22 mouse cellular contexts compared by ENCODE assay signal in the genomic region with DNA sequence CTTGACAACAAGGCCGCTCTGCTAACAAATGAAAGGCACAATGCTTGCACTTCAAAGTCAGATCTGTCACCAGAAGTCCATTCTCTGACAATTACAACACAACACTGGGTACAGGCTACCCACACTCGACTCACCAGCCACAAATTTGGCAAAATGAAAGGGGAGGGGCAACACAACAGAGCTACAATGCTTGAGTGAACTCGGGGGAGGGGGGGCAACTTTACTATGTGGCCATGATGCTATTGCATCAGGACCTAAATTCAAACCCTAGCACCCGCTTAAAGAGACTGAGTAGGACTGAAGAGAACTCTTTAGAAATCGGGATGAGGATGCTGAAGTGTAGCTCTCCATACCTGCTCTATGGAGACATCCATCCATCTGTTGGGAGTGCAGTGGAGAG. TPM values are rescaled to one million over a fixed set of nuclear protein-coding genes. Genes with fewer than 3 reads are reported as not detected.
A peak's percentile ranks its signal among the peaks of the same experiment; 100 is the strongest.
DNase-seq lines count a peak whose midpoint lies in the region; ATAC-seq and TF ChIP-seq lines count a peak whose summit lies in the region.
"Had no signal": no experiment of that assay in that cellular context is flagged by ENCODE, and none has a peak within 500 bp of the region (broad histone marks: within the 10 kb centered on the region; RNA-seq: fewer than 3 reads in every experiment).

No protein-coding gene starts in this region.

- dilution Hi-C loops in CH12.LX (cut with MboI; ENCODE audit: extremely low pct_ligation_motif_present, extremely low pct_unique_long_range_greater_than_20kb, low sequenced_read_pairs), result no loop called here

- DNase-seq in hindbrain, embryonic 10.5 days (ENCODE audit: low spot score), result no peak
- peak; percentile 27 for DNase-seq in 3T3-L1 (ENCODE audit: low read depth, low spot score)
- DNase-seq in CH12.LX (ENCODE audit: extremely low read depth), result peak; percentile 70
- no peak for DNase-seq in ovary, adult 18-20 months (ENCODE audit: low spot score)
- no peak for DNase-seq in embryo, embryonic 9.5 days (ENCODE audit: extremely low spot score)
- DNase-seq in B cell, adult 2 months, result no peak
- DNase-seq: adrenal gland, adult 2 months; adrenal gland, postnatal 25 days; cerebellum, adult 18-20 months; cerebellum, adult 9-11 months; embryo, embryonic 11 days; gastrocnemius, postnatal 10 days; heart, adult 2 months; heart, postnatal 14 days; kidney, adult 8-10 months had no signal

- H3K27ac ChIP-seq in hindbrain, embryonic 12.5 days, result 0 out of 2 replicates have a peak overlapping the region, but pooled peaks have one; percentile 5
- H3K27ac ChIP-seq in hindbrain, embryonic 10.5 days, result no peak overlapping the region
- H3K27ac ChIP-seq in CH12.LX (ENCODE audit: insufficient read depth, low read depth), result peak overlapping the region; percentile 51; the same call in 1 of the 2 replicates
- peak overlapping the region; percentile 6; the same call in 1 of the 2 replicates for H3K27ac ChIP-seq in hindbrain, embryonic 16.5 days (ENCODE audit: low read depth, low read length)
- H3K27ac ChIP-seq: embryonic facial prominence, embryonic 12.5 days; forebrain, embryonic 15.5 days; heart, adult 2 months; heart, embryonic 15.5 days had no signal

- H3K4me2 ChIP-seq in hindbrain, embryonic 12.5 days (replicated peaks), result no peak overlapping the region
- H3K4me2 ChIP-seq in CH12.LX (ENCODE audit: insufficient read depth, low read depth, poor library complexity, severe bottlenecking), result peak overlapping the region; percentile 91
- no peak overlapping the region for H3K4me2 ChIP-seq in hindbrain, embryonic 16.5 days (ENCODE audit: low read length)
- H3K4me2 ChIP-seq: embryonic facial prominence, embryonic 12.5 days; forebrain, embryonic 15.5 days; heart, embryonic 11.5 days; heart, embryonic 15.5 days had no signal

- H3K36me3 ChIP-seq in hindbrain, embryonic 12.5 days, result peaks cover 11% of the 10 kb centered on the region
- H3K36me3 ChIP-seq in hindbrain, embryonic 10.5 days, result peaks cover 74% of the 10 kb centered on the region
- peaks cover 12 to 52% of the 10 kb centered on the region in 2 experiments for H3K36me3 ChIP-seq in CH12.LX (replicated peaks in 1 of 2; ENCODE audit: control insufficient read depth in 1 of 2, insufficient read depth in 1 of 2, low read length in 1 of 2)
- peaks cover 2% of the 10 kb centered on the region; the same call in 1 of the 2 replicates for H3K36me3 ChIP-seq in hindbrain, embryonic 16.5 days (ENCODE audit: control insufficient read depth, insufficient read depth, low read length)
- H3K36me3 ChIP-seq: forebrain, embryonic 15.5 days had no signal

- H3K4me3 ChIP-seq in hindbrain, embryonic 12.5 days, result no peak overlapping the region
- no peak overlapping the region for H3K4me3 ChIP-seq in hindbrain, embryonic 10.5 days
- H3K4me3 ChIP-seq in CH12.LX (replicated peaks in 1 of 3; ENCODE audit: low read depth in 2 of 3, low read length in 2 of 3, poor library complexity in 1 of 3), result peak overlapping the region; percentile 58 to 83 (median 61)
- no peak overlapping the region for H3K4me3 ChIP-seq in hindbrain, embryonic 16.5 days (ENCODE audit: low read length)
- H3K4me3 ChIP-seq: embryonic facial prominence, embryonic 12.5 days; forebrain, embryonic 15.5 days; heart, adult 2 months; heart, embryonic 15.5 days had no signal

- in situ Hi-C loops in CH12.LX (cut with MboI; ENCODE audit: low pct_ligation_motif_present, low pct_unique_long_range_greater_than_20kb, low sequenced_read_pairs), result no loop called here

- no peak for TF ChIP-seq CTCF in CH12.LX (conservative IDR thresholded peaks at IDR 0.05 in 1 of 2, IDR thresholded peaks at IDR 0.05 in 1 of 2; ENCODE audit: low read depth in 2 of 2, low read length in 2 of 2)

- TF ChIP-seq RAD21 in CH12.LX (IDR thresholded peaks at IDR 0.05; ENCODE audit: low read depth, low read length), result no peak

- no peaks in the 10 kb centered on the region for H3K27me3 ChIP-seq in hindbrain, embryonic 12.5 days
- no peaks in the 10 kb centered on the region for H3K27me3 ChIP-seq in hindbrain, embryonic 10.5 days (ENCODE audit: insufficient read depth, poor library complexity, severe bottlenecking)
- no peaks in the 10 kb centered on the region for H3K27me3 ChIP-seq in CH12.LX (replicated peaks)
- H3K27me3 ChIP-seq in hindbrain, embryonic 16.5 days (replicated peaks; ENCODE audit: control insufficient read depth, insufficient read depth, low read length), result no peaks in the 10 kb centered on the region
- H3K27me3 ChIP-seq: embryonic facial prominence, embryonic 12.5 days; forebrain, embryonic 15.5 days; heart, embryonic 15.5 days had no signal

- no peaks in the 10 kb centered on the region for H3K4me1 ChIP-seq in hindbrain, embryonic 12.5 days
- no peaks in the 10 kb centered on the region for H3K4me1 ChIP-seq in hindbrain, embryonic 10.5 days (replicated peaks)
- peaks cover 10 to 53% of the 10 kb centered on the region in 2 experiments; a peak in 3 of 4 replicates for H3K4me1 ChIP-seq in CH12.LX (ENCODE audit: control insufficient read depth in 1 of 2, insufficient read depth in 2 of 2)
- H3K4me1 ChIP-seq in hindbrain, embryonic 16.5 days (ENCODE audit: control insufficient read depth, insufficient read depth, low read depth, low read length), result peaks cover 12% of the 10 kb centered on the region
- H3K4me1 ChIP-seq: embryonic facial prominence, embryonic 12.5 days; heart, embryonic 15.5 days had no signal

- ATAC-seq in hindbrain, embryonic 12.5 days (ENCODE audit: low FRiP score), result no peak
- ATAC-seq in hindbrain, embryonic 16.5 days, result no peak
- ATAC-seq: forebrain, embryonic 15.5 days; intestine, embryonic 16.5 days had no signal

- no peak for TF ChIP-seq EP300 in CH12.LX (IDR thresholded peaks at IDR 0.05; ENCODE audit: low read length)

- no peaks in the 10 kb centered on the region; the same call in 1 of the 2 replicates for H3K79me2 ChIP-seq in CH12.LX (replicated peaks; ENCODE audit: control insufficient read depth, extremely low read depth, insufficient read depth, poor library complexity, severe bottlenecking)

- no peaks in the 10 kb centered on the region for H3K9me3 ChIP-seq in hindbrain, embryonic 12.5 days (replicated peaks)
- H3K9me3 ChIP-seq in hindbrain, embryonic 10.5 days, result no peaks in the 10 kb centered on the region
- H3K9me3 ChIP-seq in CH12.LX (replicated peaks; ENCODE audit: low read length), result no peaks in the 10 kb centered on the region
- H3K9me3 ChIP-seq in hindbrain, embryonic 16.5 days (ENCODE audit: control insufficient read depth, low read length), result no peaks in the 10 kb centered on the region
- H3K9me3 ChIP-seq: embryonic facial prominence, embryonic 12.5 days; forebrain, embryonic 15.5 days; heart, embryonic 15.5 days had no signal

- H3K9ac ChIP-seq in hindbrain, embryonic 12.5 days, result no peak overlapping the region
- peak overlapping the region; percentile 76 for H3K9ac ChIP-seq in CH12.LX (ENCODE audit: insufficient read depth, low read depth)
- no peak overlapping the region for H3K9ac ChIP-seq in hindbrain, embryonic 16.5 days (ENCODE audit: low read depth, low read length)
- H3K9ac ChIP-seq: embryonic facial prominence, embryonic 12.5 days; forebrain, embryonic 15.5 days; heart, embryonic 15.5 days had no signal

- 78% methylated on average over 5 of the region's 5 CpGs for WGBS in hindbrain, embryonic 12.5 days
- 84% methylated on average over 5 of the region's 5 CpGs for WGBS in hindbrain, embryonic 10.5 days
- 81% methylated on average over 5 of the region's 5 CpGs for WGBS in hindbrain, embryonic 16.5 days

- TF ChIP-seq POLR2A in CH12.LX (IDR thresholded peaks at IDR 0.05; ENCODE audit: low read depth, low read length), result no peak

TF ChIP-seq in CH12.LX, 34 proteins besides CTCF, POLR2A, EP300 and RAD21:
- TF ChIP-seq TBP (conservative IDR thresholded peaks at IDR 0.05; ENCODE audit: low read depth, low read length) (0 out of 2 replicates have a peak, but pooled peaks have one; percentile 13), ZNF384 (IDR thresholded peaks at IDR 0.05; ENCODE audit: low read depth, low read length) (no peak), MXI1 (IDR thresholded peaks at IDR 0.05; ENCODE audit: low read depth, low read length) (no peak), BHLHE40 (IDR thresholded peaks at IDR 0.05; ENCODE audit: low read depth, low read length) (no peak), ZKSCAN1 (IDR thresholded peaks at IDR 0.05; ENCODE audit: borderline replicate concordance, low read depth, low read length) (no peak), CHD1 (IDR thresholded peaks at IDR 0.05; ENCODE audit: low read depth, low read length) (no peak; the same call in 1 of the 2 replicates), POLR2AphosphoS2 (IDR thresholded peaks at IDR 0.05; ENCODE audit: low read depth, low read length) (no peak), MYC (IDR thresholded peaks at IDR 0.05; ENCODE audit: low read depth, low read length) (peak; percentile 32; the same call in 1 of the 2 replicates), PAX5 (IDR thresholded peaks at IDR 0.05; ENCODE audit: low read length) (no peak), ELF1 (IDR thresholded peaks at IDR 0.05; ENCODE audit: low read depth, low read length) (no peak), MAX (IDR thresholded peaks at IDR 0.05; ENCODE audit: low read length) (no peak), MAZ (IDR thresholded peaks at IDR 0.05; ENCODE audit: low read depth, low read length) (0 out of 2 replicates have a peak, but pooled peaks have one; percentile 54), SMC3 (IDR thresholded peaks at IDR 0.05; ENCODE audit: low read depth, low read length) (no peak), ETS1 (conservative IDR thresholded peaks at IDR 0.05; ENCODE audit: low read depth, low read length) (0 out of 2 replicates have a peak, but pooled peaks have one; percentile 5), ZC3H11A (IDR thresholded peaks at IDR 0.05; ENCODE audit: low read depth, low read length) (no peak), NELFE (IDR thresholded peaks at IDR 0.05; ENCODE audit: low read depth, low read length) (no peak), CHD2 (IDR thresholded peaks at IDR 0.05; ENCODE audit: low read length) (no peak), E2F4 (IDR thresholded peaks at IDR 0.05; ENCODE audit: insufficient replicate concordance, low read depth, low read length) (no peak), IRF4 (IDR thresholded peaks at IDR 0.05; ENCODE audit: low read depth, low read length) (no peak)

RNA-seq across cellular contexts. Expression of a gene that starts 10.8 kb away (rescaled TPM):
- polyA plus RNA-seq in hindbrain, embryonic 12.5 days (2016; fragmentation: Nextera tagmentation; extraction: Ambion mirVana), result 24.2 and 30.4 TPM in 2 replicates
- 18.1 and 22.4 TPM in 2 replicates for polyA plus RNA-seq in hindbrain, embryonic 10.5 days (2016; fragmentation: Nextera tagmentation; extraction: Ambion mirVana)
- total RNA-seq in CH12.LX (2012; rRNA removed) (15.9 and 17.2 TPM in 2 replicates), CH12.LX (2014; rRNA removed) (10.2 and 12.1 TPM in 2 replicates)
- polyA plus RNA-seq in CH12.LX (2012; ENCODE audit: insufficient read length, low read depth), result 24.5 and 26.3 TPM in 2 replicates
- polyA plus RNA-seq in hindbrain, embryonic 16.5 days (2015; fragmentation: Nextera tagmentation; extraction: Ambion mirVana), result 7.2 and 10.6 TPM in 2 replicates

Comparison
In these comparisons a context has a peak if more than half of its experiments do, and no peak if none do; other contexts are left out.
1. H3K4me3 ChIP-seq: peak in CH12.LX (3 of 3); none in hindbrain, embryonic 12.5 days (single experiment), hindbrain, embryonic 10.5 days (single experiment) and hindbrain, embryonic 16.5 days (single experiment).
2. DNase-seq: peak in 3T3-L1 (single experiment) and CH12.LX (single experiment); none in hindbrain, embryonic 10.5 days (single experiment), ovary, adult 18-20 months (single experiment), embryo, embryonic 9.5 days (single experiment) and B cell, adult 2 months (0 of 2).